Mouse (Mus musculus): ENCODE results near the gene Wdfy2.

GRCm38 (mm10) chr14:62865405-62865804 is 27.9 kb downstream of the Wdfy2 start:
- TF ChIP-seq CTCF (conservative IDR thresholded peaks at IDR 0.05; ENCODE audit: low read length) (no peak), NANOG (IDR thresholded peaks at IDR 0.05; ENCODE audit: borderline replicate concordance, low read length) (no peak), POU5F1 (IDR thresholded peaks at IDR 0.05; ENCODE audit: borderline replicate concordance, low read length) (no peak)

All from E14TG2a.4 (cell line).